Mouse (Mus musculus) T-cell, adult 2 months (primary cell): ENCODE data around the gene Sec23b.
A peak's percentile ranks its signal among the peaks of the same experiment; 100 is the strongest.

Experiments
- DNase-seq: peaks from one replicate; pipeline ENCODE4 v3.0.0; 2022; ENCODE audit warnings: low spot score

Sec23b gene

DNA sequence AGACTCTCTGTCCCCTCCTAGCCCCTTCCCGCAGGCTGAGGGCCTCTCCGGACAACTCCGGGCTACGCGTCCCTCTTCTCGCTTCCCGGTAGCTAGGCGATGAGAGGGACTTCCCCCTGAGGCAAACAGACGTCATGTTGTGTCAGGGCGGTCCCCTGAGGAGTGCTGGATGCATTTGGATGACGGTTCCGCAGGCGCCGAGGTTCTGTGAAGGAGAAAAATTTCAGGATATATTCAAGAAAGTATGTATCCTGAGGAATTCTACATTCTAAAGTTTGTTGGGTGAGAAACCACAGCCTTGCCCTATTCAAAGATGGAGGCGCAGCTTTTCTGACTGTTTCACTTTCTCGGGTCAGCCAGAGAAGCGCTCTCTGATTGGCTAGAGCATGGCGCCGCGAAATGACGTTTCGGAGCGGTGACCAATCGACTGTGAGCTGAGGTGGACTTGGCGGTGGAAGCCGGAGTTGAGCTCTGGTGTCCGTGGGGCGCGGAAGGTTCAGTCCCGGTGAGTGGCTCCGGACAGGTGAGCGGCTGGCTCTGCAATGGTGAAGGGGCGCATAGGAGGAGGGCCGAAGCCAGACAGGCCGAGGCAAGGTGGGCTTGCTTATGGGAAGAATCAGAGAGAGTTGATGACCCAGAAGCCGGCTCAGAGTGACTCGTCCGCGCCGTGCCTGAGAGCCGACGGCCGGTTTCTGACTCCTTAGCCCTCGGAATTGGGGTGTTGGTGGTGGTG is at the start of gene Sec23b:
Sec23b (plus strand) TSS at position 410 of the 733 bp plus-strand sequence.
- peak; percentile 95 for DNase-seq

DNA sequence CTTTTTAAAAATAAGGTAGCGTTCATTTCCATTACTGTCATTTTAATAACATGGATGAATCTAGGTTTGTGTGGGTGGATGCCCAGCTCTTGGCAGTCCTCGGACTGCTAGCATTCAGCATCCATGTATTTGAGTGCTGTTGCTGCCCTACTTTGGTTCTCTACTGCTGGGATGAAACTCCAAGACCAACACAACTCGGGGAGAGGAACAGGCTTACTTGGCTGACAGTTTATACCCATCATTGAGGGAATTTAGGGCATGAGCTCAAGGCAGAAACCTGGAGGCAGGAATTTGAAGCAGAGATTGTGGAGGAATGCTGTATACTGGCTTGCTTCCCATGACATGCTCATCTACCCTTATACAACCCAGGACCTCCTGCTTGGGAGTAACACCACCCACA is 41.4 kb upstream of the Sec23b start:
- no peak for DNase-seq

DNA sequence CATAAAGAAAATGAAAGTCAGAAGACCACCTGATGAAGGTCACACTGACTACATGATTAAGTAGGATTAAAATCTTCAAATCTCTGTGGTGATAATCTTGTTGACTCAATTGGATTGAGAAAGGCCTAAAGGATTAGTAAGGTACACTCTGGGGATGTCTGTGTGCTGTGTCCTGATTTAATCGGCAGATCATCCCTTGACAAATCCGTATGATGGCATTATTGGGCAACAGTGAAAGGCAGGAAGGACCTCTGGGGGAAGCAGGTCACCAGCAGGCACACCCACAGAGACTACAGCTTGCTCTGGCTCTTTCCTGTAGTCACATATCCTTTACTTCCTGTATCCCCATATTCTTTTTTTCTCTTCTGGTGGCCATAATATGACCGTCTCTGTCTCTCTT is 36.3 kb upstream of the Sec23b start:
- DNase-seq, result no peak

DNA sequence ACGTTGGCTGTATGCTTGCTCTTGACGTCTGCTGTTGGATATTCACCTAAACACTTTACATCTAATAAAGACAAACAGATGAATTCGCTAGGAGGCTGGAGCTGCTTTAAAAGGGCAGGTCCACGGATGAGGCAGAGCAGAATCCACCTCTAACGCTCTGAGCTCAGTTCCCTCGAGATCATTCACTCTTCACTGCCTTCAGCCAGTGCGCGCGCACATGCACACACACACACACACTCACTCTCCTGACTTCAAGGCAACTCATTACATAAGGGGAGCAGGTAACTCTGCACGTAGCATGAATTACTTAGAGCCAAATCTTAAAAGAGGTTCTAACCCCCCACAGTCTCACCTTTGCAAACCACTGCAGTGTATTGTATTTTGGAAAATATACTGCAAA is 30.2 kb upstream of the Sec23b start:
- no peak for DNase-seq

DNA sequence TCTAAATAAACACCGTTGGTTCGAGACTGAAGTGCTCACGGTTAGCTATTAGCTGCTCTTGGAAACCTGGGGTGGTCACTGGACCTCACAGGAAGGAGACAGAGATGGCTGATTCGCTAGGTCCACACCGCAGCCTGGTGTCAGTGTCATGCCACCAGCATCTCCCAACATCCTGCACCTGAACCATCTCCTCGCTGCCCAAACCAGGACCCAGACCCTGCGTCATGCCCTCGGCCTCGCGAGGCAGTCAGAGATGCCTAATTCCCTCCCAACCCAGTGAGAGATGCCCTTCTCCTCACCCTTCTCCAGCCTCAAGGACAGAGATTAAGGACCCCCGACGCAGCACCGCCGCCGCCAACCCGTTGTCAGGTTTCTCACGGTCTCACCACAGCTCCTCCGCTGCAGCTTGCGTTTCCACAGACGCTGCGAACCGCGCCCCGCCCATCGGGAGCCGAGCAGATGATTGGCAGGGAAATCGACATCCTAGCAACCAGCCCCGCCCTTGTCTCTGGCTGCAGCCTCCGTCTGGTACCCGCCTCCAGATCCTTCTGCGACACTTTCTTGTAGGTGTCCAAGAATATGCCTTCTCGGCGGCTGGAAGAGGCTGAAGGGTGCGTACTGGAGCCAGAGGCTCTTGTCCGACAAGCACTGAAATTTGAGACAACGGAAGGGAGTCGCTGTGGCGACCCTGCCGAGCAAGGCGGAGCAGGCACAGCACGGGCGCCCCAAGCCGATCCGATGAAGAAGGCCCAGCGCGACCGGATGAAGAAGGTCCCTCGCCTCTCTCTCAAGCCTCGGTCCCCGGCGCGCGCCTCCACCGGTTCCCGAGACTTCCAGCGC is 28.8 kb upstream of the Sec23b start, which contains the start of the genes Dzank1 and Polr3f:
Dzank1 (minus strand) TSS at position 434 of the 840 bp plus-strand sequence.
Polr3f (plus strand) TSS at position 738 of the 840 bp plus-strand sequence.
- DNase-seq, result peak; percentile 97

DNA sequence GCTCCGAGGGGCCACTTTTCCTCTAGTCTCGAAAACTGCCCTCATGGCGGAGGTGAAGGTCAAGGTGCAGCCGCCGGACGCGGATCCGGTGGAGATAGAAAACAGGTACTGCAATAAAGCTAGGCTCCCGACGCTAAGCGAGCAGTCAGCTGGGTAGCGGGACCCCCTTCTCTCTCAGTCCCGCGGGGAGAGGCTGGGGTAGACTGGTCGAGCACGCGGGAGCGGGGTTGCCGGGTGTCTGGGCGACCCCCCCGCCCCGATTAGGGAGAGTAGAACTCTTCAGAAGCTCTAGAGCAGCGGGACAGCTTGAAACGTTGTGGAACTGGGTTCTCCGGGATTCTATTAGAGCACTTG is 28.2 kb upstream of the Sec23b start:
- no peak for DNase-seq

DNA sequence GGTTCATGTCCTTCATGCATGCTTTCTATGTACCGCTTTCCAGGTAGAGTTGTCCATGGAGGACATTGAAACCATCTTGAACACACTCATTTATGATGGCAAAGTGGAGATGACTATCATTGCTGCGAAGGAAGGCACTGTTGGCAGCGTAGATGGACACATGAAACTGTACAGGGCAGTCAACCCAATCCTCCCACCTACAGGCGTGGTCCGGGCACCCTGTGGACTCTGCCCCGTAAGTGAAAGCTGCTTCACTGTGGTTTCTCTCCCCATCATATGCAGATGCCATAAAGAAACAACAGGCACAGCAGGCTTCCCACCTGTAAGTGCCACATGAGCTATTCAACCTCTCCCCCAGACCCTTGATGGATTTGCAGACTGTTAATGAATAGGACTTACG is 18.9 kb upstream of the Sec23b start:
- no peak for DNase-seq

DNA sequence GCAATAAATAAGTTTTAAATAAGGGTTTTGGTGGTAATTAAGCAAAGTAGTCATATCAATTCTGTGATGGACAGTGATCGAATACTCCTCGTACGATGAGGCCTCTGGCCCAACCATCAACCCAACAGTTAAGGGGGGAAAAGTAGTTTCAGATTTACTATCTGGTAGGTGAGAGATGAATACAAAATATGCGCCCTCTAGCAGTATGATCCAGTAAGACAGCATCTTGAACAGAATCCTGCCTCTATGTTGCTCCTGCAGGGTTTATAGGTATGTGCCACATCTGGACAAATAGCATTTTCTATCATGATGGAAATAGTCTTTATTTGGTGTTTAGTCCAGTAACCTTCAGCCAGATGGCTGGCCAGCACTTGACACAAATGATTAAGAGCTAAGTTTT is 14.8 kb upstream of the Sec23b start:
- DNase-seq, result no peak

DNA sequence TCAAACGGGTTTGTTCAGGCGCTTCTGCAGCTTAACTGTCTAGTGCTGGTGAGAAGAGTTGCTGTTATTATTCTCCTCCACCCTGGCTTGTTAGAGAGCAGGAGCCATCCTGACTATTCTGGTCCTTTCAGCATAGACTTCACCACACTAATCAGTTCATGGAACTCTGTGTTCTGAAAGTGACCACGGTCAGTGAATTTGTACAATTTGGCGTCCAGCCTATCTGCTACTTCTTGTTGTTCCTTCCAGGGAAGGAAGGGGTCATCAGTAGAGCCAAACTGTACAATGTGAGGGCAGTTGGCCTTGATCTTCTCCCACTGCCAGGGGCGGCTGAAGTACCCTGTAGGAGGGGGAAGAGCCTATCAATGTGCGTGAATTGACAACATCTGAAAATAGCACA is 12.4 kb upstream of the Sec23b start:
- no peak for DNase-seq

DNA sequence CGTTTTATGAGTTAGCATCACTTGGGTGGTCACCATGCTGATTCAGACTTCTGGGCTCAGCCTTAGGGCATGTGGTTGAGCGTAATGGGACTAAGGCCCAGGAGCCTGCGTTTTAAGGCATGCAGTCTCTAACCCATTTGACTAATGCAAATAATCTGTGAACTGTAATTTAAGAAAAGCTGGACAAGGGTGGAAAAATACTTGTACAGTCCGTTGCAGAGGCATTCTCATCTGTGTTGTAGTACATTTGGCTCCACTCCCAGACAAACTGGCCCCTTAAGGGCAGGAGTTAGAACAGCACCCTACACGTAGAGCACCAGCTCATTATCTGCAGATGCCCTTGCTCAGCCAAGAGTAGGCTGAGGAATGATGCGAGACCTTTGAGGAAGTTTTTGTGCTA is 11.4 kb upstream of the Sec23b start:
- DNase-seq, result no peak

DNA sequence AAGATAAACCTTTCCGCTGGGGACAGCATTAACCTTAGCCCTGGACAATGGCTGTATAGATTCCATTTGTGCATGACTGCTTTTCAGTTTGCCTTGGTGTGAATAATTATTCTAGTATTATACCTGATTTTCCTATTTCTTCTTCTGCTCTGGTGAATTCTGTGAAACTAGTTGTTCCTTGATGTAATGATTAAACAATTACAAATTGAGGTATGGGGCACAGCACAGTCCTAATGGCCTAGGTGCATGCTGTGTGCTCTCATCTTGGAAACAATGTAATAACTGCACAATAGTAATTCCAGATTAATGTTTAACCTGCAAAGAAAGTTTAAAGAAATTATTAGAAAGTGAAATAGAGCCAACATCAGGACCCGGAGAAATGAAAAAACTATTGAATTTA is 11.0 kb upstream of the Sec23b start:
- DNase-seq, result no peak

DNA sequence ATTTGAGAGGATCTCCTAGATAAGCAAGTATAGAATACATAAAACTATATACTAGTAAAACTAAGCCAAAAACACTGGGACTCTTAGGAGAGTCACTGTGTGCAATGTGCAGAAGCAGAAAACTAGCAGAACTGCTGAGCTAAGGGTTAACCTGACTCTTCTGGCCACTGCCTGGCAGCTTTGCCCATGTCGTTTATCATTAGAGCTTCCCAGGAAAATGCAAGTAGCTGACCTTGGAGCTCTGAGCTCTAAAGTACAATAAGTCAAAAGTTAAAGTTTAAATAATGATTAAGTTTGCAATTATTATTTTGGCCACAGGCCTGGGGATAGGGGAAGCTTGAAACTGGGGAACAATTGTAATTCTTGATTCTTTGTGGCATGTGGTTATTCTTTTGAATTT is 10.5 kb upstream of the Sec23b start:
- DNase-seq, result no peak

DNA sequence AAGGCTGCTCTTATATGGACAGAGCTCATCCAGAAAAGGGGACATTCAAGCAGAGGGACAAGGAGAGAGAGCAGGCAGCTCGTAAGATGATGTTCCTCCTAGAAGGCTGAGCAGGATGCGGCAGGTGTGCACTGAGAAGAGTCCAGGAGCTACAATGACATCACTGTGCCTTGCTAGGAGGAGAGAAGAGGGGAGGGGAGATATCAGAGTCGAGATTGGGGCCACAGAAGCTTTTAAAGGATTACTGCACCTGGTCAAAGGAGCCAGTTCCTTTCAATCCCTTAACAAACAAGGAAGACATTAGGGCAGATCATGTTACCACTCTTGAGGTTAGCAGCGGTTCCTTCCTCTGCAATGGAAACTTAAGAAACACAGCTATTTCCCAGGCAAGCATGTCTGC is 8.5 kb upstream of the Sec23b start:
- DNase-seq, result no peak

DNA sequence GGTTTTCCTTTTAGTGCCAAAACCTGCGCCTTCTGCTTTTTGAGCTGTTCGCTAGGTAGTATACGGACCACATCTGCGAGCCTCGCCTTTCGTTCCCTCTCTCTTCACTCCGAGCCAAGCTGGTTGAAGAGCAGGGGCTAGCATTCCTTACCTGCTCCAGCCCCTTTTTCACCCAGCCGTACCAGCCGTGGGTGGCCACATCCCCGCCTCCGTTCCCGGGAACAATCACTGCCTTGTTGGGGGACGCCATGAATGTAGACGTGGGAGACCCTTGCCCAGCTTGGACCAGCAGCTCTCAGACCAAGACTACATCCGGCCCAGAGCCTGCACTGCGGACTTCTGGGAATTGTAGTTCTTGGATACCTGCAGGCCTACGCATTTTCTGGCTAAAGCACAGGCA is 5.5 kb upstream of the Sec23b start, which contains the start of gene Rbbp9:
Rbbp9 (minus strand) TSS at position 341 of the 400 bp plus-strand sequence.
- DNase-seq, result peak; percentile 41

DNA sequence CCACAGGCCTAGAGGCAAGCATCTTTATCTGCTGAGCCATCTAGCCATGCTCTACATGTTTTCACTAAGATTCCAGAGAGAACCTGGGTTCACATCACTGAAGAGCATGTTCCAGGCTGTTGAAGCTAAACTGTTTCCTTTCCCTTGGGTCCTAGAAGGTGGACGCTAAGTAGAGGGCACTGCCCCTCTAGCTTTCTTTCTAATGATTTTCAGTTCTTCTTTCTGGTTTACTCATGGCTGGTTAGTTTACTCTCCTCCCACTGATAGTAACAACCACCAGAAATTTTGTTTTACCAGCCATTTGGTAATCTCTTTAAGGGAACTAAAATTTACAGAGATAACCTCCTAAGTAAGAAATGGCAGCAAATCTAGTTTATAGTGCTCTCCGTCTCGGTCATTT is 2.1 kb upstream of the Sec23b start:
- DNase-seq, result no peak

DNA sequence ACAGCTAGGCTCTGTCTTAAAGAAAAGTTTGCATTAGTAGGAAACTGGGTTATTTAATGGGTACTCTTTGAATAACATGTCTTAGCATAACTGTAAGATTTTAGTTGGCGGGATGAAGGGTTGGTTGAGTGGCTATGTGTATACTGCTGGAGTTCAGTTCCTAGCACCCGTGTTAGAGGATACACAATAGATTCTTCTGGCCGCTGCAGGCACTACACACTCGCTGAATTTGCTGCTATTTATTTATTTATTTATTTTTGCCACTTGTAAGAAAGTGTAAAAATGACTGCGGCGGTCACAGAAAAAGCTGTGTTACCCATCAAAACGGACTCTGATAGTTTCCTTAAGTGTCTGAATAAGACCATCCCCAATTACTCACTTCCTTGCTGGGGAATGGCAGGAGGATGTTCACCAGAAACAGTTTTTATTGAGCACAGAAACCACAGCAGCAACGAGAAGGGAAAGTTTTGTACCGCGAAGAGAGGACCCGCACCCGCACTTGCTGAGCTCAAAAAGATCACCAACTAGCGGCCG is 676 bp upstream of the Sec23b start:
- no peak for DNase-seq

DNA sequence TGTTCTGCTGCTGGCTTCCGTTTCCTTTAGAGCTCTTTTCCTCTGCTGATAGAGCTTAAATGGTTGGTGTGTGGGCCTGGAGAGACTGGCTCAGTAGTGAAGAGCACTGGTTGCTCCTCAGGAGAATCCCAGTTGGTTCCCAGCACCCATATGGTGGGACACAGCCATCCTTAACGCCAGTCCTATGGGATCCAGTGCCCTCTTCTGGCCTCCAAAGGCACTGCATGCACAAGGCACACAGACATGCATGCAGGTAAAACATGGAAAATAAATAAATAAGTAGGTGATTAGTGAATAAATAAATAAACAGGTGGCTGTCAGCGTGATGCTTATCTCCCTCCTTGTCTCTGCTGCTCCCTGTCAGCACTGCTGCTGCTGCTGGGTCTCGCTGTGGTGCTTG is 32.7 kb downstream of the Sec23b start:
- no peak for DNase-seq

DNA sequence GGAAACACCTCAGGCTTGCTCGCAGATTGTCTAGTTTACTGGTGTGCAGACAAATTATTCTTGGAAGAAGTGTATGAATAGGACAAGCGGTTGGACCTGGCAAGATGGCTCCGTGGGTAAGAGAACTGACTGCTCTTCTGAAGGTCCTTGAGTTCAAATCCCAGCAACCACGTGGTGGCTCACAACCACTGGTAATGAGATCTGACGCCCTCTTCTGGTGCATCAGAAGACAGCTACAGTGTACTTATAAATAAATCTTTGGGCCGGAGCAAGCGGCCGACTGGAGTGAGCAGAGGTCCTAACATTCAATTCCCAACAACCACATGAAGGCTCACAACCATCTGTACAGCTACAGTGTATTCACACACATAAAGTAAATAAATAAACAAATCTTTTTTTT is 37.0 kb downstream of the Sec23b start:
- peak; percentile 5 for DNase-seq

DNA sequence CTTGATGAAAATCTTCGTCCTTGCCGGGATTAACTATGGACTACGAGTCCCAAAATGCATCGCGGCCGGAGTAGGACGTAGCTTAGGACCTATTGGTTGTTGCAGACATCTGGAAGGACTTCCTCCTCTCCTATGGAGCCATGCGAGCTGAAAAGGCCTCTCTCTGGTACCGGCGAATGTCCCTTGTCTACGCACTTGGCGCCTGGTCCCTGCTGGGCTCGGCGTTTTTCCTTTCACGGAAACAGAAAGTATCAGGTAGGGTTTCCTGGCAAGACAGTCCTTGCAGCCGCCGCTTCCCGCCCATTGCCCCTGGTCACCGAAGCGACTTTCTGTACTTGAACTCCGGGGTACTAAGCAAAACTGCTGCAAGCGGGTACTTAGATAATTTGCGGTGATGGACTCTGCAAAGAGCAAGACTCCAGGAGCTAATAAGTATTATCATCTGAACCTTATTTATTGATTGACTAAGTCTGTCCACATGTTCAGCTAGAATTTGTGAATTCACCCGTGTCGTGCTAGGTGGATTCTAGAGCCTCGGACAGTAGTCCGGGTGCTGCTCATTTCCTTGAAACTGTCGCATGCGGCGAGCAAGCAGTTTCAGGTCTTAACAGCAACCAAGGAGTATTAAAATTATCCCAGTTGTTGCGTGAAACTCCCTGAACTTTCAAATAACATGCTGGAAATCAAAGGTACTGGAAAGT is 38.1 kb downstream of the Sec23b start, which contains the start of gene Smim26:
Smim26 (plus strand) TSS at position 104 of the 701 bp plus-strand sequence.
- DNase-seq, result peak; percentile 69

DNA sequence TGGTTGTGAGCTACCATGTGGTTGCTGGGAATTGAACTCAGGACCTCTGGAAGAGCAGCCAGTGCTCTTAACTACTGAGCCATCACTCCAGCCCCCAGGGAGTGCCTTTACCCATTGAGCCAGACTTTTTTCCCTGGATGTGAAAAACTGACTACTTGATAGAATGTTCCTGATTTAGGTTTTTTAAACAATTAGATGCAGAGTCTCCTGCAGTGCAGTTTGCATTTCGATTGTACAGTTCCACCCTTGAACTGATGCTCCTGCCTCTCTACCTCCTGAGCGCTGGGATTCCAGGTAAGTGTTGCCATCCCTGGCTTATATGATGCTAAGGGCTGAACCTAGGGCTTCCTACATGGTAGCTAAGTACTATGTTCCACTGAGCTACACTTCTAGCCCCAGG is 42.0 kb downstream of the Sec23b start:
- DNase-seq, result no peak

DNA sequence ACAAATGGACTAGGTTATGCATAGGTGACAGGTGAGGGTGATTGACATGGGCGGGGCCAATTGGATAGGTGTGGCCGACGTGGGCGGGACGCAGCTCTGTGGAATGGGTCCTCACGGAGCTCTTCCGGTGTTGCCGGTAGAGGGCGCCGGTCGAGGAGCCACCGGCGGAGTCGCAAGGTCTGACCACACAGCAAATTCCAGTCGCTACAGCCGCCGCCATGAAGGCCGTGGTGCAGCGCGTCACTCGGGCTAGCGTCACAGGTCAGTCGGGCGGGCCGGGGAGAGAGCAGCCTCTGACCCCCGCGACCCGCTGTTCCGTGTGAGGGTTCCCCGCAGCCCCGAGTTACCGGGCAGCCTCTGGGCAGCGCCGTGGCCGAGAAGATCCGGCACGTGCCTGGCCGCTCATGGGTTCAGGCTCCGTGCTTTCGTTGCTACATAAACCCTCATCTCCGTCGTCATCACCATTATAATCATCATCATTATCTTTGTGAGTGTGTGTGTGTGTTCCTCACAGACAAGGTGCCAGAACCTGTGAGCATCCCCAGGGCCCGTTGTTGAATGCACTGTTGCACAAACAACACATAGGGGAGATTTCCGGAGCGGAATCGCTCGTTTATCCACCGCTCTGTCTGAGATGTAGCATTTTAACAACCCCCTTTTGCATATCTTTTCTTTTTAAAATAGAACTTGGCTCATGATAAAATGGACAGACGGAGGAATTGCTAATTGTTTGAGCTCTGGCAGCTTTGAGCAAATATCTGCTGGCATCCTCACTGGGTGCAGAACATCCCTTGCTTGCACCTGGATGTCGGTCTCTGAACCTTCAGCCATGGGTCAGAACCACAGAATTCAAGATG is 44.0 kb downstream of the Sec23b start, which contains the start of gene Dtd1:
Dtd1 (plus strand) TSS at position 67 of the 857 bp plus-strand sequence.
- peak; percentile 83 for DNase-seq
